Mouse (Mus musculus) brain, adult 10 weeks (tissue): Measurements from ENCODE around the gene Cand2. TPM values are rescaled to one million over a fixed set of nuclear protein-coding genes. Genes with fewer than 3 reads are reported as not detected.

Source experiments
- polyA plus RNA-seq: library from polyadenylated mRNA; stranded (reverse); fragments of 350-450 nt; fragmentation: Illumina TruSeq; extraction: RNeasy Lipid Tissue Mini Kit (QIAGEN cat#74804); gene quantifications from one replicate; pipeline ENCODE4 v1.2.3, GENCODE M21; 2015; ENCODE audit warnings: low read depth, low replicate concordance

Gene Cand2
- 1.6 TPM for polyA plus RNA-seq

GRCm38 (mm10) chr6:115774501-115774921 lies at the start of gene Cand2:
Gene Cand2, plus strand, starts transcription at chr6:115774538.

GRCm38 (mm10) chr6:115761995-115762756 lies 12.2 kb upstream of the Cand2 start, which contains the start of gene Tmem40:
Gene Tmem40, minus strand, starts transcription at chr6:115762410.

GRCm38 (mm10) chr6:115808488-115809231 lies 34.3 kb downstream of the Cand2 start, which contains the start of gene Rpl32:
Gene Rpl32, minus strand, starts transcription at chr6:115808747.

GRCm38 (mm10) chr6:115838161-115838597 lies 63.8 kb downstream of the Cand2 start, which contains the start of gene Efcab12:
Gene Efcab12, minus strand, starts transcription at chr6:115838412.

GRCm38 (mm10) chr6:115853091-115853813 lies 78.9 kb downstream of the Cand2 start, which contains the start of the genes Mbd4 and Ift122:
Gene Mbd4, minus strand, starts transcription at chr6:115853371.
Gene Ift122, plus strand, starts transcription at chr6:115853470.

Other genes with a start within 250 kb of the Cand2 start
- gene Tsen2, start 229.9 kb upstream of the Cand2 start, polyA plus RNA-seq = 32.3 TPM
- not detected for gene Mkrn2os, start 182.0 kb upstream of the Cand2 start, polyA plus RNA-seq
- gene Mkrn2, start 172.6 kb upstream of the Cand2 start, polyA plus RNA-seq = 21.3 TPM
- 75.3 TPM for gene Raf1, start 97.9 kb upstream of the Cand2 start, polyA plus RNA-seq
- gene Tmem40, start 12.1 kb upstream of the Cand2 start, polyA plus RNA-seq = 5.3 TPM
- 1,156 TPM for gene Rpl32, start 34.2 kb downstream of the Cand2 start, polyA plus RNA-seq
- 5.6 TPM for gene Efcab12, start 63.9 kb downstream of the Cand2 start, polyA plus RNA-seq
- 7.2 TPM for gene Mbd4, start 78.8 kb downstream of the Cand2 start, polyA plus RNA-seq
- gene Ift122, start 78.9 kb downstream of the Cand2 start, polyA plus RNA-seq = 19.4 TPM
- gene Rho, start 157.2 kb downstream of the Cand2 start, polyA plus RNA-seq = 0.24 TPM
- gene H1foo, start 170.4 kb downstream of the Cand2 start, polyA plus RNA-seq = not detected
- 61.0 TPM for gene Plxnd1, start 220.5 kb downstream of the Cand2 start, polyA plus RNA-seq